Mouse (Mus musculus): ENCODE results near the gene Nudt15. TPM values are rescaled to one million over a fixed set of nuclear protein-coding genes. Genes with fewer than 3 reads are reported as not detected.
A peak's percentile ranks its signal among the peaks of the same experiment; 100 is the strongest.
"Not testable (repeated sequence)": the region's sequence is repeated elsewhere in the genome, so short reads cannot be mapped to it uniquely, and the experiment has no call there.

The Nudt15 gene
- total RNA-seq (2021) = 1 to 10 TPM; 6.2 to 8.5 TPM
- long read RNA-seq, experiment 1, partial matches to known transcripts = 8 of 8 reads
- long read RNA-seq, experiment 1, other reads (novel, unspliced or antisense) = 0 of 8 reads
- long read RNA-seq, experiment 2, partial matches to known transcripts = 12 of 14 reads
- long read RNA-seq, experiment 2, other reads (novel, unspliced or antisense) = 1 of 14 reads

- DNase-seq = no peak
- intact Hi-C loops (cut with DNase I; ENCODE audit: low total_unique reads) = no loop called here
Measured at GRCm38 (mm10) chr14:73548051-73548450, at the start of gene Nudt15. Nudt15 (minus strand) TSS chr14:73548242.

GRCm38 (mm10) chr14:73592166-73592565 is 44.1 kb upstream of the Nudt15 start:
- no peak for DNase-seq

GRCm38 (mm10) chr14:73588080-73588479 is 40.0 kb upstream of the Nudt15 start:
- DNase-seq = no peak
- intact Hi-C loops (cut with DNase I; ENCODE audit: low total_unique reads) = no loop called here

More at GRCm38 (mm10) chr14:73592166-73592565, 44.1 kb upstream of the Nudt15 start:
- intact Hi-C loops (cut with DNase I; ENCODE audit: low total_unique reads) = no loop called here

GRCm38 (mm10) chr14:73576336-73576735 is 28.3 kb upstream of the Nudt15 start:
- DNase-seq = no peak
- intact Hi-C loops (cut with DNase I; ENCODE audit: low total_unique reads) = no loop called here

- DNase-seq = no peak
- intact Hi-C loops (cut with DNase I; ENCODE audit: low total_unique reads) = no loop called here
Measured at GRCm38 (mm10) chr14:73574053-73574452, 26.0 kb upstream of the Nudt15 start.

- intact Hi-C loops (cut with DNase I; ENCODE audit: low total_unique reads) = no loop called here
- no peak for DNase-seq
Measured at GRCm38 (mm10) chr14:73571143-73571542, 23.1 kb upstream of the Nudt15 start.

GRCm38 (mm10) chr14:73569831-73570230 is 21.8 kb upstream of the Nudt15 start:
- intact Hi-C loops (cut with DNase I; ENCODE audit: low total_unique reads); DNase-seq: not testable (repeated sequence)

- no peak for DNase-seq
- intact Hi-C loops (cut with DNase I; ENCODE audit: low total_unique reads) = no loop called here
Measured at GRCm38 (mm10) chr14:73553122-73553696, 5.2 kb upstream of the Nudt15 start.

GRCm38 (mm10) chr14:73552341-73553121 is 4.5 kb upstream of the Nudt15 start:
- intact Hi-C loops (cut with DNase I; ENCODE audit: low total_unique reads) = no loop called here
- peak; percentile 98 for DNase-seq

GRCm38 (mm10) chr14:73551164-73551563 is 3.1 kb upstream of the Nudt15 start:
- intact Hi-C loops (cut with DNase I; ENCODE audit: low total_unique reads) = no loop called here
- DNase-seq = no peak

- DNase-seq = no peak
- intact Hi-C loops (cut with DNase I; ENCODE audit: low total_unique reads) = no loop called here
Measured at GRCm38 (mm10) chr14:73550732-73551131, 2.7 kb upstream of the Nudt15 start.

GRCm38 (mm10) chr14:73550291-73550690 is 2.2 kb upstream of the Nudt15 start:
- intact Hi-C loops (cut with DNase I; ENCODE audit: low total_unique reads) = no loop called here
- DNase-seq = no peak

- intact Hi-C loops (cut with DNase I; ENCODE audit: low total_unique reads) = no loop called here
- no peak for DNase-seq
Measured at GRCm38 (mm10) chr14:73547034-73547433, 1.0 kb downstream of the Nudt15 start.

GRCm38 (mm10) chr14:73543781-73544180 is 4.3 kb downstream of the Nudt15 start:
- intact Hi-C loops (cut with DNase I; ENCODE audit: low total_unique reads) = no loop called here
- DNase-seq = no peak

GRCm38 (mm10) chr14:73535641-73536040 is 12.4 kb downstream of the Nudt15 start:
- intact Hi-C loops (cut with DNase I; ENCODE audit: low total_unique reads) = no loop called here
- DNase-seq = no peak

GRCm38 (mm10) chr14:73533755-73534465 is 14.1 kb downstream of the Nudt15 start:
- DNase-seq = no peak
- intact Hi-C loops (cut with DNase I; ENCODE audit: low total_unique reads) = no loop called here

GRCm38 (mm10) chr14:73528661-73529060 is 19.4 kb downstream of the Nudt15 start:
- DNase-seq; intact Hi-C loops (cut with DNase I; ENCODE audit: low total_unique reads): not testable (repeated sequence)

GRCm38 (mm10) chr14:73524766-73525448 is 23.1 kb downstream of the Nudt15 start, which contains the start of gene Sucla2:
Sucla2 (plus strand) TSS chr14:73525319.
- peak; percentile 94 for DNase-seq
- intact Hi-C loops (cut with DNase I; ENCODE audit: low total_unique reads) = no loop called here

- intact Hi-C loops (cut with DNase I; ENCODE audit: low total_unique reads) = no loop called here
- no peak for DNase-seq
Measured at GRCm38 (mm10) chr14:73524136-73524535, 23.9 kb downstream of the Nudt15 start.
